Mouse (Mus musculus) CH12.LX (cell line): ENCODE measurements around the gene Olfm4.

Experiments used
- BHLHE40 ChIP-seq: IDR thresholded peaks from 2 replicates; pipeline ENCODE4 v1.6.1; 2011; ENCODE audit warnings: mild to moderate bottlenecking, low read depth, low read length, improper control_type of control experiment
- CTCF ChIP-seq, 2 experiments: IDR thresholded peaks in 1 of 2; conservative IDR thresholded peaks in 1 of 2; 2 replicates each; pipeline ENCODE4 v1.5.1; 2011 to 2012; ENCODE audit warnings: low read depth in 2 of 2, low read length in 2 of 2, improper control_type of control experiment in 1 of 2, inconsistent platforms in 1 of 2, mild to moderate bottlenecking in 1 of 2, moderate library complexity in 1 of 2
- EP300 ChIP-seq: IDR thresholded peaks from 2 replicates; pipeline ENCODE4 v1.6.1; 2011; ENCODE audit warnings: low read length, improper control_type of control experiment
- POLR2A ChIP-seq: IDR thresholded peaks from 2 replicates; pipeline ENCODE4 v1.6.1; 2011; ENCODE audit warnings: low read depth, mild to moderate bottlenecking, improper control_type of control experiment, low read length
- RAD21 ChIP-seq: IDR thresholded peaks from 2 replicates; pipeline ENCODE4 v1.6.1; 2011; ENCODE audit warnings: low read depth, mild to moderate bottlenecking, low read length, improper control_type of control experiment, moderate library complexity

- TF ChIP-seq CTCF (conservative IDR thresholded peaks at IDR 0.05 in 1 of 2, IDR thresholded peaks at IDR 0.05 in 1 of 2; ENCODE audit: low read depth in 2 of 2, low read length in 2 of 2) (no peak), RAD21 (no peak), EP300 (no peak), POLR2A (no peak), BHLHE40 (no peak)
These were observed 55.9 kb downstream of the Olfm4 start for GRCm38 (mm10) chr14:80039645-80040272.
